Mouse (Mus musculus): ENCODE results near the gene Arhgap29. TPM values are rescaled to one million over a fixed set of nuclear protein-coding genes. Genes with fewer than 3 reads are reported as not detected.

The Arhgap29 gene
- polyA plus RNA-seq, 3 experiments from 2014 or later, result 0.20 to 0.43 TPM; not detected in 1

- no peak for ATAC-seq
These were observed 6.4 kb upstream of the Arhgap29 start for GRCm38 (mm10) chr3:121945957-121946356.

- no peak for ATAC-seq
These were observed 5.6 kb upstream of the Arhgap29 start for GRCm38 (mm10) chr3:121946765-121947164.

GRCm38 (mm10) chr3:121950139-121950538 is 2.2 kb upstream of the Arhgap29 start:
- no peak for ATAC-seq

- ATAC-seq, result no peak
These were observed 1.2 kb upstream of the Arhgap29 start for GRCm38 (mm10) chr3:121951116-121951515.

DNA sequence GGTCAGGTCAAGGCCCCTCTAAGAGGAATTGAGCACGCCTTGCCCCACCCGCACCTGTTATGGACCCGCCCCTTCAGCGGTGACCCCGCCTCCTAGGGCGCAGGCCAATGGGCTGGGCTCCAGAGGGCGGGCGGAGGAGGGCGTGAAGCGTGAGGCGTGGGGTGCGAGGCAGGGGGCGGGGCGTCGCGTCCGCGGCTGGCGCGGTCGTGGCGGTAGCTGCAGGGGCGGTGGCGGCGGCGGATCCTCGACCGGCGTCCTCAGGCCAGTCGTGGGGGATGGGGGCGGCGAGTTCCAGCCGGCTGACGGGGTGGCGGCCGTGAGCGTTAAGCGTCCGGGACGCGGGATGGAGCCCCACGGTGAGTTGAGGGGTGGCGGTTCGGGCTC is 700 bp downstream of the Arhgap29 start:
- ATAC-seq, result no peak

DNA sequence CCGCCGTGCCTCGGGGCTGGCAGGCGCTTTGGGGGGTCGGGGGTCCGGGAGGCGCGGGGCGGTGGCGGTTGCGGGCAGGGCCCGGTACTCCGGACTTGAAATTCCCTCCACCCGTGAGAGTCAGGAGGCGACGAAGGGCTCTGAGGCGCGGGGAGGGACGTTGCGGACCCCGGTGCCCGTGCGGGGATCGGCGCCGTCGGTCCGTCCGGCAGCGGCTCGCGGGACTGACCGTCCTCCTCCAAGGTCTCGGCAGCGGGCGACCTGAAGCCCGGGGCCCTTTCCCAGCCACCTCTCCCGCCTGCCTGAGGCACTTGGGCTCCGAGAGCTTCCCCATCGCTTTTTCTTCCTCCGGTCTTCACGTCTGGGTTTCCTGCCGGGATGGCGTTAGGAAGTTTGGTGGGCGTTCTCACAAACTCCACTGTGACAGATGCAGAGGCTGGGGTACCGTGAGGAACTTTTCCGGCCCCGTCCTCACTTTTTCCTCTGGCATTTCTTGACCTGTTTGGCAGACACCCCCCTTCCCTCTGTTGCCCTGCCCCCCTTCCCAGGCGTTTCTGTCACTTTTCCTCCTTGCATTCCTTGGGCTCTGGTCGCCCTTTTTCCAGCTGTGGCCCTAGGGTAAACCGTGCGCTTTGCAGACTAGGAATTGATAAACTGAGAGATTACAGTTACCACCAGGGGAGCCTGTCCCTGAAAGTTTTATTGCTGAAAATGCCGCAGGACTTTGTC is 1.3 kb downstream of the Arhgap29 start:
- no peak for ATAC-seq

DNA sequence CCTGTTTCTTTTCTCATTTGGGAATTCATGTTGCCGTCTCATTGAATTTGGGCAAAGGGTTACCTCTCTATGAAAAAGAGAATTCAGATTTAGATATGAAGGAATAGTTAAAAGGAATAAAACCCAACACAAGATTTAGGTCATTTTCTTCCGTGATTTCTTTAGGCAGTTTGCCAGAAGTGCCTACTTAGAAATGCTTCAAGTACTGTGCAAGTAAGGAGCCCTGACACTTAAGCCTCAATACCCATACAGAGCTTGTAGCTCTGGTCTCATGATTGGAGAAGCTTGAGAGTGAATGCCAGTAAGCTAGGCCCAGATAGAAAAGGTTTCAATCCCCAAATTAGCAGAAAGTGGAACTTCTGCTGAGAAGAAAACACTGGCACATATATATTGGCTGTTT is 2.1 kb downstream of the Arhgap29 start:
- ATAC-seq, result no peak

DNA sequence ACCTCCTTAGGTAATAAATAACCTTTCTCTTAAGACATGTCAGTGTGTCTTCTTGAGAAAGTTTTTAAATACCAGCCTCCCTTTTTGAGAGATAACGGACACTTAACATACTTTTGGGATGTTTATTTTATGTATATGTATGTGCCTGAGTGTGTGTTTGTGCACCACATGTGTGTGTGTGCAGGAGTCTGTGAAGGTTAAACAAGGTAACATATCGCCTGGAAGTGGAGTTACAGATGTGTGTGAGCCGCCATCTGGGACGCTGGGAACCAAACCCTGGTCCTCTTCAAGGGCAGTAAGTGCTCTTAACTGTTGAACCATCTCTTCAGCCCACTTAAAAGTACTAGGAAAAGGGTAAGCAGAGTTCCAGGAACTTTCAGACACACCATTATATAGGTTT is 3.2 kb downstream of the Arhgap29 start:
- ATAC-seq, result no peak

DNA sequence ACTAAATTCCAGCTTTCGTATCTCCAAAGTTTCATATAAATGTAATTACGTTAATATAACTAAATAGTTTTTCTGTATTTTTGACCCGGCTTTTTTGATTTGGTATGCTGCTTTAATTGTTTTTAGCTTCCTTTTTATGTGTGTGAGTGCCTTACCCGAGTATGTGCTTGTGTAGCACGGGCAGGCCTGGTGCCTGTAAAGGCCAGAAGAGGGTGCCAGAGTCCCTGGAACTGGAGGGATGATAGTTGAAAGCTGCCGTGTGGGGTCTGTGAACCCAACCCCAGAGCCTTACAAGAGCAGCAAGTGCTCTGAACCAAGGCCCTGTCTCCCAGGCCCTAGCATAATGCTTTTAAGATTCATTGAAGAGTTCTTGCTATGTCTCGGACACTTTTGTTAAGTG is 4.4 kb downstream of the Arhgap29 start:
- ATAC-seq, result no peak

GRCm38 (mm10) chr3:121957606-121958344 is 5.4 kb downstream of the Arhgap29 start:
- ATAC-seq, result no peak

- no peak for ATAC-seq
These were observed 11.8 kb downstream of the Arhgap29 start for GRCm38 (mm10) chr3:121964173-121964572.

- ATAC-seq, result peak; percentile 85
These were observed 15.5 kb downstream of the Arhgap29 start for GRCm38 (mm10) chr3:121967681-121968476.

DNA sequence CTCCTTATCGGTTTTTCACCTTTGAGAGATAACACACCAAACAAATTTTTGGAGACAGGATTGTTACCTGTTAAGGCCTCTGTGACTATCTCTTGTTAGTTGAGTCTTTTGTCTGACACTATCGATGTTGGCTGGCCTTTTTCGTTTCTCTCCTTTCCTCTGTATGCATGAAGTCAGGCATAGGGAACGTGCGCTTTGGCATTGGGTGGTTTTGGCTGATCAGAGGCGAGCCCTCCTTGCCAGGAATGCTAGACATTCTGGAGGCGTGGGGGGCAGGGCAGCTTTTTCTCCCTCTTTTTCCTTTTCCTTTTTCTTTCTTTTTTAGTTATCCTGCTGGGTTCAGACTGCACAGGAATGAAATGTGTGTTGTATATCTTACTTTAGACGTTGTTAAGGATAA is 16.3 kb downstream of the Arhgap29 start:
- no peak for ATAC-seq

- ATAC-seq, result no peak
These were observed 17.1 kb downstream of the Arhgap29 start for GRCm38 (mm10) chr3:121969451-121969850.

DNA sequence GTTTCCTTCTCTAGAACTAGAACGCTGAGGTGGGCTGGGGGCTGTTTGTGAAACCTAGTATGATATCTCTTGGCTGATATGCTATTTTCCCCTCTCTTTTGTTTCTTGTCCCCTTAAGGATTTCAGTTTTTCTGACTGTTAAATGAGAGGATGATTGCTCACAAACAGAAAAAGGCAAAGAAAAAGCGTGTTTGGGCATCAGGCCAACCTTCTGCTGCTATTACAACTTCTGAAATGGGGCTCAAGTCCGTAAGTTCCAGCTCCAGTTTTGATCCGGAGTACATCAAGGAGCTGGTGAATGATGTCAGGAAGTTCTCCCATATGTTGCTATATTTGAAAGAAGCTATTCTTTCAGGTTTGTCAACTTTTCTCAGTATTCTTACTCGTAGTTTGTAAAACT is 21.4 kb downstream of the Arhgap29 start:
- no peak for ATAC-seq

DNA sequence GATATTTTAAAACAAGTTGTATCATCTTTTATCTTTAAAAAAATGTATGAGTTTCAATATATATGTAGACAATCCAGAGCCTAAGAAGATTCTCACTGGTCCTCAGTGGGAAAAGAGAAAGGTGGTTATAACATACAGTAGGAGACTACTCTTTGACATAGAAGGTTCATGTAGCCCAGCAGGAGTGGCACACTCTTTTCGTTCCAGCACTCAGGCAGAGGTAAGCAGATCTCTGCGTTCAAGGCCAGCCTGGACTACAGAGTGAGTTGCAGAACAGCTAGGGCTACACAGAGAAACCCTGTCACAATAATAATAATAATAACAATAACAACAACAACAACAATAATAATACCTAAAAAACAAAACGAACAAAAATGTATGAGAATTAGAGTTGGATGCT is 23.0 kb downstream of the Arhgap29 start:
- ATAC-seq, result no peak

GRCm38 (mm10) chr3:121981306-121981705 is 29.0 kb downstream of the Arhgap29 start:
- ATAC-seq, result no peak

- ATAC-seq, result no peak
These were observed 30.1 kb downstream of the Arhgap29 start for GRCm38 (mm10) chr3:121982450-121982849.

GRCm38 (mm10) chr3:121995125-121995524 is 42.8 kb downstream of the Arhgap29 start:
- no peak for ATAC-seq

DNA sequence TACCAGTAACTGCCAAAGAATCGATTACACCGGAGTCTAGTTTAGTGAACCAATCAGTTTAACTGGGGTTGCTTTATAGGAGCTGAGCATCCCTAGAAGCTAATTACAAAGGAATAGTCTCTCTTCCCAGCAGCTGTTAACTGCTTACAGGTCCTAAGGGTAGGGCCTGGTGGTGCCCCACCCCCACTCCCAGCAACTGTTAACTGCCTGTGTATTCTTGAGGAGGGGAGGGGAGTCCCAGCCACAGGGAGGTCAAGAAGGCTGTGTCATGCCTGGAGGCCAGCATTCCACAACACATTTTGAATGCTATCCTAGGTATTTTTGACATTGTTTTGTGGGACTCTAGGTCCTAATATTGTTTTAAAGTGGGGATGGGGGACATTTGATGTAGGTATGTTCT is 47.6 kb downstream of the Arhgap29 start:
- no peak for ATAC-seq

DNA sequence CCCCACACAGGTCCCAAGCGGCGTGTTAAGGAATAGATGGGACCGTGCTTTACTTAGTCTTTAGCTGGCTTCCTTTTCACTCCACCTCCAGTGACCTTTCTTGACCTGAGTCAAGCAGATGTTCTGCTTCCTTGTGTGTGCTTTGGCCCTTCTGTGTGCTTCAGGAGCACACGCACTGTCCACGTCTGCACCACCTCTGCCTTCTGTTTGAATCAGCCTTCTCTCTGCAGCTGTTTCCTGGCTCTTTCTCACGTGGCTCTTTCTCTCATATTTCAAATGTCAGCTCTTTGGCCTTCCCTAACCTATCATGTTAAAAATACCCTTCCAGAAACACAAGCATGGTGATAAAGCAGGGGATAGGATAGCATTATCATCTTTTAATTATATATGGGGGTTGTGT is 49.2 kb downstream of the Arhgap29 start:
- ATAC-seq, result no peak

- no peak for ATAC-seq
These were observed 57.5 kb downstream of the Arhgap29 start for GRCm38 (mm10) chr3:122009818-122010217.

GRCm38 (mm10) chr3:122010292-122010691 is 58.0 kb downstream of the Arhgap29 start:
- no peak for ATAC-seq
